Mouse (Mus musculus) mature B cell (primary cell): ENCODE data around the gene Atxn7l3.

Experiments
- in situ Hi-C: fragments of 300-500 bp; cut with MboI; formaldehyde crosslinking; loops from 2 replicates; pipeline ENCODE4 v1.14.3; 2019

Atxn7l3 gene

GRCm38 (mm10) chr11:102268520-102269244 lies 27.7 kb downstream of the Atxn7l3 start, which contains the start of gene Asb16:
Gene Asb16, plus strand, starts transcription at chr11:102268743.
- in situ Hi-C loops, result no loop called here

- in situ Hi-C loops, result no loop called here
Observed at GRCm38 (mm10) chr11:102267480-102267879, 29.0 kb downstream of the Atxn7l3 start.

- in situ Hi-C loops, result no loop called here
Observed at GRCm38 (mm10) chr11:102266631-102267355, 29.6 kb downstream of the Atxn7l3 start.

GRCm38 (mm10) chr11:102265816-102266215 lies 30.6 kb downstream of the Atxn7l3 start:
- in situ Hi-C loops, result no loop called here

GRCm38 (mm10) chr11:102263211-102263610 lies 33.2 kb downstream of the Atxn7l3 start:
- in situ Hi-C loops, result no loop called here

- in situ Hi-C loops, result no loop called here
Observed at GRCm38 (mm10) chr11:102258521-102258920, 37.9 kb downstream of the Atxn7l3 start.

GRCm38 (mm10) chr11:102258095-102258494 lies 38.3 kb downstream of the Atxn7l3 start:
- in situ Hi-C loops, result no loop called here

- in situ Hi-C loops, result no loop called here
Observed at GRCm38 (mm10) chr11:102257514-102257913, 38.9 kb downstream of the Atxn7l3 start.

- in situ Hi-C loops, result no loop called here
Observed at GRCm38 (mm10) chr11:102249351-102250090, 46.9 kb downstream of the Atxn7l3 start.

- in situ Hi-C loops, result no loop called here
Observed at GRCm38 (mm10) chr11:102248630-102249230, 47.7 kb downstream of the Atxn7l3 start, which contains the start of gene BC030867. Gene BC030867, plus strand, starts transcription at chr11:102248882.

GRCm38 (mm10) chr11:102246871-102247270 lies 49.6 kb downstream of the Atxn7l3 start:
- in situ Hi-C loops, result no loop called here

GRCm38 (mm10) chr11:102246273-102246635 lies 50.2 kb downstream of the Atxn7l3 start:
- in situ Hi-C loops, result no loop called here

- in situ Hi-C loops, result no loop called here
Observed at GRCm38 (mm10) chr11:102245581-102246272, 50.7 kb downstream of the Atxn7l3 start.

GRCm38 (mm10) chr11:102244926-102245449 lies 51.4 kb downstream of the Atxn7l3 start:
- in situ Hi-C loops, result no loop called here

- in situ Hi-C loops, result no loop called here
Observed at GRCm38 (mm10) chr11:102241874-102242273, 54.6 kb downstream of the Atxn7l3 start.

GRCm38 (mm10) chr11:102241246-102241645 lies 55.2 kb downstream of the Atxn7l3 start:
- in situ Hi-C loops, result no loop called here

GRCm38 (mm10) chr11:102240636-102241035 lies 55.8 kb downstream of the Atxn7l3 start:
- in situ Hi-C loops, result no loop called here
